Mouse (Mus musculus) embryonic facial prominence, embryonic 12.5 days (tissue): ENCODE data around the gene Cd209e. TPM values are rescaled to one million over a fixed set of nuclear protein-coding genes. Genes with fewer than 3 reads are reported as not detected.
"Not testable (repeated sequence)": the region's sequence is repeated elsewhere in the genome, so short reads cannot be mapped to it uniquely, and the experiment has no call there.

Experiments used
- ATAC-seq: fragments of 200-750 bp; cut with Nextera tagmentation; 2 replicates; pipeline ENCODE4 v1.8.0; 2017; ENCODE audit not compliant: insufficient number of reproducible peaks, insufficient read depth, low FRiP score, low TSS enrichment
- H3K27ac ChIP-seq: fragments of 300-500 bp; sonication (generic); 2 replicates; pipeline ENCODE4 v1.5.1; 2016; ENCODE audit warnings: mild to moderate bottlenecking
- H3K27me3 ChIP-seq: fragments of 300-500 bp; sonication (generic); 2 replicates; pipeline ENCODE4 v1.6.1; 2016; ENCODE audit warnings: mild to moderate bottlenecking, moderate library complexity
- H3K36me3 ChIP-seq: fragments of 300-500 bp; sonication (generic); 2 replicates; pipeline ENCODE4 v1.6.1; 2016; ENCODE audit warnings: mild to moderate bottlenecking
- H3K4me1 ChIP-seq: fragments of 300-500 bp; sonication (generic); 2 replicates; pipeline ENCODE4 v1.6.1; 2016
- H3K4me2 ChIP-seq: fragments of 300-500 bp; sonication (generic); replicated peaks from 2 replicates; pipeline ENCODE4 v1.6.1; 2016; ENCODE audit warnings: mild to moderate bottlenecking, moderate library complexity
- H3K4me3 ChIP-seq: fragments of 300-500 bp; sonication (generic); 2 replicates; pipeline ENCODE4 v1.5.1; 2016; ENCODE audit warnings: mild to moderate bottlenecking
- H3K9ac ChIP-seq: fragments of 300-500 bp; sonication (generic); 2 replicates; pipeline ENCODE4 v1.6.1; 2016; ENCODE audit warnings: mild to moderate bottlenecking, moderate library complexity
- H3K9me3 ChIP-seq: fragments of 300-500 bp; sonication (generic); 2 replicates; pipeline ENCODE4 v1.6.1; 2016; ENCODE audit warnings: mild to moderate bottlenecking, moderate library complexity
- WGBS: fragments of 180-500 bp; shearing (Covaris S2); methylation state at CpG from one replicate; pipeline ENCODE4 v1.1.7; 2016; 5-methylcytosine and 5-hydroxymethylcytosine counted together
- polyA plus RNA-seq: library from polyadenylated mRNA; unstranded; fragments of >200 nt; fragmentation: Nextera tagmentation; extraction: Ambion mirVana; gene quantifications from 2 replicates; pipeline ENCODE4 v1.2.1, GENCODE M21; 2016

Cd209e gene
- polyA plus RNA-seq, result not detected in 2 replicates

DNA sequence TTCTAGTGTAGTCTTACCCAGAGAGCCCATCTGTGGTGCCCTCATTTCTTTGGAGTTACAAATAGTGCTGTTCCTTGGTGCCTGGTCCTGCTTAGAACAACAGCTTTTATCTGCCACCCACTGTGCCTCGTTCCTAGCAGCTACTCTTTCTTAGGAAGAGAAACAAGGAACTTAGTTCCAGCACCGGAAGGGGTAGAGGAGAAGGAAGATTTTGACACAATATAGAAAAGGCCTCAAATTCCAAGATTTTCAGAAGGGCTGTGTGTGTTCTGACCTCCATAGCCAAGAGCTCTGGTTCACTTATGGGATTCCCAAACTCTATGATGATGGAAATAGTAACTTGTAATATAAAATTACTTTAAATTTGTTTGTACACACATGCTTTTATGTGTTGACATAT is at the start of gene Cd209e:
TSS of gene Cd209e (minus strand) at position 101 of the 400 bp plus-strand sequence.
- H3K9me3 ChIP-seq, result no peaks in the 10 kb centered on the region
- no peaks in the 10 kb centered on the region for H3K27me3 ChIP-seq
- no peak within 1 kb of the TSS for H3K4me3 ChIP-seq
- H3K9ac ChIP-seq, result no peak within 1 kb of the TSS
- H3K27ac ChIP-seq, result no peak within 1 kb of the TSS
- no peaks in the 10 kb centered on the region for H3K4me1 ChIP-seq
- 75% methylated on average over 2 of the region's 2 CpGs for WGBS
- no peak within 1 kb of the TSS for H3K4me2 ChIP-seq
- H3K36me3 ChIP-seq, result no peaks in the 10 kb centered on the region
- ATAC-seq, result no peak

- no peaks in the 10 kb centered on the region for H3K4me1 ChIP-seq
- no peak within 1 kb of the TSS for H3K4me3 ChIP-seq
- no peaks in the 10 kb centered on the region for H3K27me3 ChIP-seq
- H3K36me3 ChIP-seq, result no peaks in the 10 kb centered on the region
- H3K9ac ChIP-seq, result no peak within 1 kb of the TSS
- H3K4me2 ChIP-seq, result no peak within 1 kb of the TSS
- no peak within 1 kb of the TSS for H3K27ac ChIP-seq
- no peak for ATAC-seq
- peaks cover 10% of the 10 kb centered on the region for H3K9me3 ChIP-seq
- 67% methylated on average over 4 of the region's 4 CpGs for WGBS
Observed at GRCm38 (mm10) chr8:3878455-3878854, 24.3 kb upstream of the Cd209e start, which contains the start of gene Cd209d. Gene Cd209d (minus strand): TSS chr8:3878555.

DNA sequence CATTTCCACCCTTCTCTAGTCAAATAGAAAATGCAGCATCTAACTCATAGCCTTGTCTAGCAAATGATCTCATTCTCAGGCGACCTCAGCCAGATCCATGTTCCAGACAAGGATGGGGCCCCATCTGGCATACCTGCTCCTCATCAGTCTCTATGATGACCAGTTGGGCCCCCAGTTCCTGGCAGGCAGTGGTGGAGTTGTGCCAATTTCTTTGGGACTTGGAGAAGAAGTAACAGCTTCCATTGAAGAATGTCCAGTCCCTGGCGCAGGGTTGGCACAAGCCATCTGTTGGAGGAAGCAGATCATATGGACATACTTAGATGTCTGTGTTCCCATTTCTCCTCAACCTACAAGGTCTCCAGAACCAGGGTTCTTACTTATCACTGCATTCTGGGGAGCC is 22.0 kb upstream of the Cd209e start:
- Histone ChIP-seq H3K9me3 (peaks cover 16% of the 10 kb centered on the region), H3K9ac (no peak overlapping the region), H3K4me3 (no peak overlapping the region), H3K36me3 (no peaks in the 10 kb centered on the region), H3K4me1 (no peaks in the 10 kb centered on the region), H3K27ac (no peak overlapping the region), H3K27me3 (no peaks in the 10 kb centered on the region), H3K4me2 (no peak overlapping the region)
- 79% methylated on average over 2 of the region's 2 CpGs for WGBS
- no peak for ATAC-seq

DNA sequence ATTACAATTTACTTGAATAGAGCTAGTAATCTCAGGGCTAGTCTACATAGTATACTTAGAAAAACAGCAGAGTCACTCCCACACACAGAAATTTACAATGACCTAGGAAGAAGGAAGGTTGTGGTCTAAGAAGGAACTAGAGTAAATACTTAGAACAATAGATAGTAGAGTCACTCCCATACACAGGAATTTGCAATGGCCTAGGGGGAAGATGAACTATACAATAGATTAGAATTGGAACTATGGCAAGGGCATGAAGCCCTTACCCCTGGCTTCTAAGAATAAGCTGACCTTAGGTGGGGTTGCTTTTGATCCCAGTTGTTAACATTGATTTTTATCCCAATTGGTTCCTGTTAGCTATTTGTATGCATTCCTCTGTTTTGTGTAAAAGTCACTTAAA is 8.6 kb upstream of the Cd209e start:
- H3K27me3 ChIP-seq, H3K27ac ChIP-seq, H3K4me1 ChIP-seq, H3K4me2 ChIP-seq, H3K9ac ChIP-seq, H3K4me3 ChIP-seq, ATAC-seq, H3K36me3 ChIP-seq: not testable (repeated sequence)
- H3K9me3 ChIP-seq, result peaks cover 15% of the 10 kb centered on the region

DNA sequence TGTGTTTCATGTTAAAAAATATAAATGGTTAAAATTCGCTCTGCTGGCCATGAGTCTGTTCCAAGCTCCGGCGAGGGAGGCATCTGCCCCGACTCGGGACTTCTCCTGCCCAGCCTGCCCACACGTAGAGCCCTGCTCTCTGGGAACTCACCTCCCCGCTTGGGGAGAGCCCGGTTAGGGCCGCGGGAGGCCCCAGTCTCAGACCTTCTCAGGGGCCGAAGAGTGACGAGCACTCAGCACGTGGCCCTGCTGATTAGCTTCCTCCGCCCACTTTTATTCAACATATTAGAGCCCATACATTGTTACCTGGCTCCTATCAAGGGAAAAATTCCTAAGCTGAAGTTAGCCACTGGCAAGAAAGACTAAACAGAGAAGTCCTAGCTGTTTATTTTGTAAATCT is 51.0 kb downstream of the Cd209e start:
- no peaks in the 10 kb centered on the region for H3K4me1 ChIP-seq
- H3K9me3 ChIP-seq, result peaks cover 11% of the 10 kb centered on the region
- no peaks in the 10 kb centered on the region for H3K36me3 ChIP-seq
- no peak overlapping the region for H3K9ac ChIP-seq
- no peaks in the 10 kb centered on the region for H3K27me3 ChIP-seq
- no peak overlapping the region for H3K4me3 ChIP-seq
- no peak for ATAC-seq
- no peak overlapping the region for H3K4me2 ChIP-seq
- no peak overlapping the region for H3K27ac ChIP-seq
- WGBS, result 88% methylated on average over 14 of the region's 14 CpGs

Other genes with a start within 250 kb of the Cd209e start
- 65.1 and 66.7 TPM in 2 replicates for gene Xab2, start 233.0 kb downstream of the Cd209e start, polyA plus RNA-seq
- 103 and 110 TPM in 2 replicates for gene Pet100, start 232.8 kb downstream of the Cd209e start, polyA plus RNA-seq
- gene Pcp2, start 228.8 kb downstream of the Cd209e start, polyA plus RNA-seq, result 1.5 and 2.0 TPM in 2 replicates
- gene Stxbp2, start 223.4 kb downstream of the Cd209e start, polyA plus RNA-seq, result 27.4 and 28.8 TPM in 2 replicates
- 0.38 TPM in 1 of 2 replicates, not detected in the other for gene Retn, start 198.5 kb downstream of the Cd209e start, polyA plus RNA-seq
- gene Mcemp1, start 188.6 kb downstream of the Cd209e start, polyA plus RNA-seq, result 0.10 and 0.20 TPM in 2 replicates
- 11.5 and 16.5 TPM in 2 replicates for gene Fcor, start 181.9 kb downstream of the Cd209e start, polyA plus RNA-seq
- gene Trappc5, start 178.0 kb downstream of the Cd209e start, polyA plus RNA-seq, result 39.7 and 41.0 TPM in 2 replicates
- gene Fcer2a, start 160.1 kb downstream of the Cd209e start, polyA plus RNA-seq, result 0.15 and 0.23 TPM in 2 replicates
- gene Clec4g, start 133.7 kb downstream of the Cd209e start, polyA plus RNA-seq, result not detected in 2 replicates
- gene Cd209a, start 105.3 kb downstream of the Cd209e start, polyA plus RNA-seq, result not detected in 2 replicates
- not detected in 2 replicates for gene Cd209d, start 24.2 kb upstream of the Cd209e start, polyA plus RNA-seq
- gene Cd209b, start 72.5 kb upstream of the Cd209e start, polyA plus RNA-seq, result not detected in 2 replicates
- gene Cd209c, start 100.4 kb upstream of the Cd209e start, polyA plus RNA-seq, result 0.26 and 0.55 TPM in 2 replicates